Mouse (Mus musculus): ENCODE data around the gene Abcc8.

DNA sequence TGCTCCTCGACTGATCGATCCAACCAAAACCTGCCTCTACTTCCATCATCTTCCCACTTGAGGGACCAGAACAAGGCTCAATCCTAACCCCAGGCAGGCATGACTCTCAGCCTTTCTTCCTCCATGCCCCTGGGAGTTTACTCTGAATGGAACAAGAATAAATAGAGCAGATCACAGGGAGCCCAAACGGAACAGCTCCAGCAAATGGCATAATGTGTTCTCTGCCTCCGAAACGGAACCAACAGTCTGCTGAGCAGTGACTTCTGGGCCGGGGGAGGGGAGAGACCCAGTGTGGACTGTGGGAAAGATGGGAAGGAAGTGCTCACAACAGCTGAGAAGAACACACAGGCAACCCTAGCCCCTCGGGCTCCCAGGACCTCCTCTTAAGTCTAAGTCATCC, 22.1 kb downstream of the Abcc8 start:
- TF ChIP-seq ZC3H11A (IDR thresholded peaks at IDR 0.05; ENCODE audit: borderline replicate concordance, low read depth, low read length) (no peak), CHD2 (IDR thresholded peaks at IDR 0.05; ENCODE audit: low read depth, low read length) (no peak), MAFK (IDR thresholded peaks at IDR 0.05; ENCODE audit: insufficient read depth, low read depth, low read length) (no peak), ZNF384 (IDR thresholded peaks at IDR 0.05; ENCODE audit: low read depth, low read length) (no peak), HCFC1 (IDR thresholded peaks at IDR 0.05; ENCODE audit: borderline replicate concordance, insufficient read depth, low read length) (no peak)
